Mouse (Mus musculus): ENCODE data around the gene Plekhm2. TPM values are rescaled to one million over a fixed set of nuclear protein-coding genes. Genes with fewer than 3 reads are reported as not detected.

The Plekhm2 gene
- polyA plus RNA-seq, 1 experiment from 2014 or later, result 4.9 TPM

GRCm38 (mm10) chr4:141614946-141615345 lies 49.8 kb downstream of the Plekhm2 start:
- Histone ChIP-seq H3K4me3 (no peak overlapping the region), H3K27ac (replicated peaks) (no peak overlapping the region), H3K9me3 (no peaks in the 10 kb centered on the region), H3K4me1 (peaks cover 32% of the 10 kb centered on the region), H3K36me3 (replicated peaks) (no peaks in the 10 kb centered on the region), H3K27me3 (replicated peaks; ENCODE audit: low read depth, poor library complexity, severe bottlenecking) (peaks cover 10% of the 10 kb centered on the region)
- DNase-seq (ENCODE audit: low spot score), result no peak
- 88% methylated on average over 14 of the region's 14 CpGs for WGBS

- Histone ChIP-seq H3K27me3 (replicated peaks; ENCODE audit: low read depth, poor library complexity, severe bottlenecking) (no peaks in the 10 kb centered on the region), H3K4me1 (peaks cover 10% of the 10 kb centered on the region), H3K36me3 (replicated peaks) (no peaks in the 10 kb centered on the region), H3K4me3 (no peak overlapping the region), H3K9me3 (no peaks in the 10 kb centered on the region), H3K27ac (replicated peaks) (no peak overlapping the region)
- DNase-seq (ENCODE audit: low spot score), result no peak
- WGBS, result 86% methylated on average over 6 of the region's 6 CpGs
Observed at GRCm38 (mm10) chr4:141609538-141609937, 55.2 kb downstream of the Plekhm2 start.

- H3K27ac ChIP-seq (replicated peaks), result no peak within 1 kb of the TSS
- H3K4me1 ChIP-seq, result peaks cover 22% of the 10 kb centered on the region
- H3K4me3 ChIP-seq, result no peak within 1 kb of the TSS
- DNase-seq (ENCODE audit: low spot score), result no peak
- H3K36me3 ChIP-seq (replicated peaks), result no peaks in the 10 kb centered on the region
- H3K9me3 ChIP-seq, result no peaks in the 10 kb centered on the region
- WGBS, result 83% methylated on average over 11 of the region's 11 CpGs
- H3K27me3 ChIP-seq (replicated peaks; ENCODE audit: low read depth, poor library complexity, severe bottlenecking), result peaks cover 10% of the 10 kb centered on the region
Observed at GRCm38 (mm10) chr4:141605861-141606260, 58.8 kb downstream of the Plekhm2 start, which contains the start of gene Fblim1. Gene Fblim1, minus strand, starts transcription at chr4:141606096.

- 94% methylated on average over 5 of the region's 5 CpGs for WGBS
- Histone ChIP-seq H3K4me1 (peaks cover 26% of the 10 kb centered on the region), H3K27ac (replicated peaks) (no peak overlapping the region), H3K9me3 (no peaks in the 10 kb centered on the region), H3K4me3 (no peak overlapping the region), H3K27me3 (replicated peaks; ENCODE audit: low read depth, poor library complexity, severe bottlenecking) (peaks cover 14% of the 10 kb centered on the region), H3K36me3 (replicated peaks) (no peaks in the 10 kb centered on the region)
- DNase-seq (ENCODE audit: low spot score), result no peak
Observed at GRCm38 (mm10) chr4:141605421-141605820, 59.3 kb downstream of the Plekhm2 start.

- WGBS, result 75% methylated on average over 8 of the region's 8 CpGs
- Histone ChIP-seq H3K4me1 (peaks cover 35% of the 10 kb centered on the region), H3K36me3 (replicated peaks) (no peaks in the 10 kb centered on the region), H3K27ac (replicated peaks) (0 out of 2 replicates have a peak overlapping the region, but pooled peaks have one; percentile 48), H3K27me3 (replicated peaks; ENCODE audit: low read depth, poor library complexity, severe bottlenecking) (peaks cover 23% of the 10 kb centered on the region), H3K4me3 (no peak overlapping the region), H3K9me3 (no peaks in the 10 kb centered on the region)
- no peak for DNase-seq (ENCODE audit: low spot score)
Observed at GRCm38 (mm10) chr4:141604493-141604892, 60.2 kb downstream of the Plekhm2 start.

- Histone ChIP-seq H3K4me1 (peaks cover 41% of the 10 kb centered on the region), H3K27ac (replicated peaks) (peak overlapping the region; percentile 48; the same call in 1 of the 2 replicates), H3K9me3 (no peaks in the 10 kb centered on the region), H3K36me3 (replicated peaks) (no peaks in the 10 kb centered on the region), H3K27me3 (replicated peaks; ENCODE audit: low read depth, poor library complexity, severe bottlenecking) (peaks cover 28% of the 10 kb centered on the region), H3K4me3 (no peak overlapping the region)
- no peak for DNase-seq (ENCODE audit: low spot score)
- WGBS, result 70% methylated on average over 4 of the region's 4 CpGs
Observed at GRCm38 (mm10) chr4:141603921-141604320, 60.8 kb downstream of the Plekhm2 start.

- WGBS, result 74% methylated on average over 11 of the region's 11 CpGs
- Histone ChIP-seq H3K27me3 (replicated peaks; ENCODE audit: low read depth, poor library complexity, severe bottlenecking) (peaks cover 28% of the 10 kb centered on the region), H3K36me3 (replicated peaks) (no peaks in the 10 kb centered on the region), H3K27ac (replicated peaks) (no peak overlapping the region), H3K4me1 (peaks cover 54% of the 10 kb centered on the region), H3K4me3 (no peak overlapping the region), H3K9me3 (no peaks in the 10 kb centered on the region)
- DNase-seq (ENCODE audit: low spot score), result no peak
Observed at GRCm38 (mm10) chr4:141602523-141603223, 62.0 kb downstream of the Plekhm2 start.

- Histone ChIP-seq H3K4me3 (no peak overlapping the region), H3K27ac (replicated peaks) (no peak overlapping the region), H3K4me1 (peaks cover 62% of the 10 kb centered on the region), H3K36me3 (replicated peaks) (peaks cover 6% of the 10 kb centered on the region), H3K27me3 (replicated peaks; ENCODE audit: low read depth, poor library complexity, severe bottlenecking) (peaks cover 28% of the 10 kb centered on the region), H3K9me3 (no peaks in the 10 kb centered on the region)
- DNase-seq (ENCODE audit: low spot score), result no peak
- 77% methylated on average over 12 of the region's 12 CpGs for WGBS
Observed at GRCm38 (mm10) chr4:141601148-141601862, 63.4 kb downstream of the Plekhm2 start.

- WGBS, result 22% methylated on average over 6 of the region's 6 CpGs
- Histone ChIP-seq H3K36me3 (replicated peaks) (peaks cover 11% of the 10 kb centered on the region), H3K4me3 (peak overlapping the region; percentile 67), H3K4me1 (peaks cover 65% of the 10 kb centered on the region), H3K27ac (replicated peaks) (peak overlapping the region; percentile 88), H3K9me3 (no peaks in the 10 kb centered on the region), H3K27me3 (replicated peaks; ENCODE audit: low read depth, poor library complexity, severe bottlenecking) (peaks cover 28% of the 10 kb centered on the region)
- peak; percentile 32 for DNase-seq (ENCODE audit: low spot score)
Observed at GRCm38 (mm10) chr4:141600364-141600763, 64.3 kb downstream of the Plekhm2 start.

GRCm38 (mm10) chr4:141599251-141600141 lies 65.2 kb downstream of the Plekhm2 start:
- WGBS, result under 1% methylated on average over 57 of the region's 57 CpGs
- no peaks in the 10 kb centered on the region for H3K9me3 ChIP-seq
- peaks cover 28% of the 10 kb centered on the region for H3K27me3 ChIP-seq (replicated peaks; ENCODE audit: low read depth, poor library complexity, severe bottlenecking)
- peaks cover 63% of the 10 kb centered on the region for H3K4me1 ChIP-seq
- peak; percentile 83 for DNase-seq (ENCODE audit: low spot score)
- peak overlapping the region; percentile 67 for H3K4me3 ChIP-seq
- H3K27ac ChIP-seq (replicated peaks), result peak overlapping the region; percentile 88
- H3K36me3 ChIP-seq (replicated peaks), result peaks cover 19% of the 10 kb centered on the region

- Histone ChIP-seq H3K36me3 (replicated peaks) (peaks cover 26% of the 10 kb centered on the region), H3K27ac (replicated peaks) (peak overlapping the region; percentile 88), H3K27me3 (replicated peaks; ENCODE audit: low read depth, poor library complexity, severe bottlenecking) (peaks cover 28% of the 10 kb centered on the region), H3K4me1 (peaks cover 57% of the 10 kb centered on the region), H3K9me3 (no peaks in the 10 kb centered on the region), H3K4me3 (peak overlapping the region; percentile 67)
- under 1% methylated on average over 9 of the region's 9 CpGs for WGBS
- DNase-seq (ENCODE audit: low spot score), result no peak
Observed at GRCm38 (mm10) chr4:141598894-141599250, 65.8 kb downstream of the Plekhm2 start.

GRCm38 (mm10) chr4:141598199-141598893 lies 66.4 kb downstream of the Plekhm2 start:
- peaks cover 28% of the 10 kb centered on the region for H3K36me3 ChIP-seq (replicated peaks)
- peak overlapping the region; percentile 67 for H3K4me3 ChIP-seq
- H3K4me1 ChIP-seq, result peaks cover 57% of the 10 kb centered on the region
- H3K27me3 ChIP-seq (replicated peaks; ENCODE audit: low read depth, poor library complexity, severe bottlenecking), result peaks cover 28% of the 10 kb centered on the region
- no peaks in the 10 kb centered on the region for H3K9me3 ChIP-seq
- peak overlapping the region; percentile 88 for H3K27ac ChIP-seq (replicated peaks)
- under 1% methylated on average over 19 of the region's 19 CpGs for WGBS
- peak; percentile 78 for DNase-seq (ENCODE audit: low spot score)

Data from embryonic facial prominence, embryonic 10.5 days (tissue).